Mouse (Mus musculus) adrenal gland, adult 8-10 months (tissue): ENCODE results near the gene Lrrtm4. TPM values are rescaled to one million over a fixed set of nuclear protein-coding genes. Genes with fewer than 3 reads are reported as not detected.

Source experiments
- DNase-seq: peaks from one replicate; pipeline ENCODE4 v3.0.0; 2022
- total RNA-seq, 4 experiments: library from RNA; stranded (reverse); gene quantifications; 2 replicates each; pipeline ENCODE4 v1.2.4; 2022

Lrrtm4 gene
- total RNA-seq, 4 experiments from 2014 or later: 4.6 to 7.8 (median 6.7) TPM

GRCm38 (mm10) chr6:80733416-80733815 lies 714.7 kb downstream of the Lrrtm4 start:
- no peak for DNase-seq

- DNase-seq: no peak
Observed at GRCm38 (mm10) chr6:80750769-80751168, 732.1 kb downstream of the Lrrtm4 start.

- DNase-seq: no peak
Observed at GRCm38 (mm10) chr6:80760641-80761204, 742.0 kb downstream of the Lrrtm4 start.

- peak; percentile 13 for DNase-seq
Observed at GRCm38 (mm10) chr6:80786282-80786681, 767.6 kb downstream of the Lrrtm4 start.

- no peak for DNase-seq
Observed at GRCm38 (mm10) chr6:80823753-80824152, 805.1 kb downstream of the Lrrtm4 start.

- no peak for DNase-seq
Observed at GRCm38 (mm10) chr6:80839784-80840183, 821.1 kb downstream of the Lrrtm4 start.

- no peak for DNase-seq
Observed at GRCm38 (mm10) chr6:80845294-80845693, 826.6 kb downstream of the Lrrtm4 start.

- no peak for DNase-seq
Observed at GRCm38 (mm10) chr6:80856910-80857543, 838.4 kb downstream of the Lrrtm4 start.

Other genes with a start within 250 kb of the Lrrtm4 start
- gene Gm20594, start 201.0 kb upstream of the Lrrtm4 start, total RNA-seq: not detected